Mouse (Mus musculus) heart, embryonic 16.5 days (tissue): ENCODE data around the gene Tmem198. TPM values are rescaled to one million over a fixed set of nuclear protein-coding genes. Genes with fewer than 3 reads are reported as not detected.

Source experiments
- ATAC-seq: fragments of 200-750 bp; cut with Nextera tagmentation; replicated peaks from 2 replicates; pipeline ENCODE4 v1.8.0; 2017; ENCODE audit warnings: moderate number of reproducible peaks; ENCODE audit not compliant: insufficient read depth, low FRiP score; ENCODE audit errors: extremely low read depth
- H3K27ac ChIP-seq: fragments of 300-500 bp; sonication (generic); 2 replicates; pipeline ENCODE4 v1.5.1; 2014; ENCODE audit warnings: mild to moderate bottlenecking, low read length, control low read depth, moderate library complexity
- H3K27me3 ChIP-seq: fragments of 300-500 bp; sonication (generic); 2 replicates; pipeline ENCODE4 v1.6.1; 2014; ENCODE audit warnings: low read length, mixed read lengths; ENCODE audit not compliant: control insufficient read depth, insufficient read depth
- H3K36me3 ChIP-seq: fragments of 300-500 bp; sonication (generic); 2 replicates; pipeline ENCODE4 v1.6.1; 2014; ENCODE audit not compliant: control insufficient read depth, insufficient read depth
- H3K4me1 ChIP-seq: fragments of 300-500 bp; sonication (generic); 2 replicates; pipeline ENCODE4 v1.6.1; 2014; ENCODE audit warnings: low read length, mixed read lengths; ENCODE audit not compliant: control insufficient read depth, insufficient read depth
- H3K4me2 ChIP-seq: fragments of 300-500 bp; sonication (generic); 2 replicates; pipeline ENCODE4 v1.6.1; 2014; ENCODE audit warnings: low read depth, mild to moderate bottlenecking, control low read depth, low read length
- H3K4me3 ChIP-seq: fragments of 300-500 bp; sonication (generic); 2 replicates; pipeline ENCODE4 v1.5.1; 2014; ENCODE audit warnings: mild to moderate bottlenecking, control low read depth, low read length
- H3K9ac ChIP-seq: fragments of 300-500 bp; sonication (generic); 2 replicates; pipeline ENCODE4 v1.6.1; 2014; ENCODE audit warnings: low read length, control low read depth
- H3K9me3 ChIP-seq: fragments of 300-500 bp; sonication (generic); replicated peaks from 2 replicates; pipeline ENCODE4 v1.6.1; 2016; ENCODE audit warnings: low read length; ENCODE audit not compliant: control insufficient read depth
- WGBS: fragments of 180-500 bp; shearing (Covaris S2); extraction: QIAGEN DNeasy Blood & Tissue Kit; methylation state at CpG from one replicate; pipeline ENCODE4 v1.1.7; 2014; 5-methylcytosine and 5-hydroxymethylcytosine counted together
- polyA plus RNA-seq: library from polyadenylated mRNA; unstranded; fragments of >200 nt; fragmentation: Nextera tagmentation; extraction: Ambion mirVana; gene quantifications from 2 replicates; pipeline ENCODE4 v1.2.1, GENCODE M21; 2015

The Tmem198 gene
- polyA plus RNA-seq, 1 experiment from 2014 or later: 0.60 TPM

DNA sequence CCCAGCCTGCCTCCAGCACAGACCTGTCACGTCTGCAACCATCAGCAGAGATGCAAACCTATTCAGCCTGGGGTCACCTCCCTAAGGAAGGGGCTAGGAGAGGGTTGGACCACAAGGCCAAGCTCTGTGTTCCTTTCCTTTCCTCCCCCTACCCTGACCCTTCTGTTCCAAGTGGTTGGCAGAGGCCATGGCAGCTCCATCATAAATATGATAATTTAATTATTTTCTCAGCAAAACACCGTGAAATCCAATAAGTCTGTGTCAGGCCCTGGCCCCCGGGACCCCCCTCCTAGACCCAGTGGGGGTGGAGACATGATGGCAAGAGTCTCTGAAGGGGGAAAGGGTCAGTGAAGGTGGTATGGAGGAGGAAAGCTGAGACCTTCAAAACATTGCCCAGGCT lies 35.1 kb upstream of the Tmem198 start:
- 63% methylated on average over 3 of the region's 3 CpGs for WGBS
- Histone ChIP-seq H3K9me3 (no peaks in the 10 kb centered on the region), H3K4me2 (no peak overlapping the region), H3K36me3 (peaks cover 5% of the 10 kb centered on the region), H3K4me1 (peaks cover 38% of the 10 kb centered on the region), H3K4me3 (no peak overlapping the region), H3K9ac (no peak overlapping the region), H3K27me3 (peaks cover 39% of the 10 kb centered on the region), H3K27ac (no peak overlapping the region)
- no peak for ATAC-seq

DNA sequence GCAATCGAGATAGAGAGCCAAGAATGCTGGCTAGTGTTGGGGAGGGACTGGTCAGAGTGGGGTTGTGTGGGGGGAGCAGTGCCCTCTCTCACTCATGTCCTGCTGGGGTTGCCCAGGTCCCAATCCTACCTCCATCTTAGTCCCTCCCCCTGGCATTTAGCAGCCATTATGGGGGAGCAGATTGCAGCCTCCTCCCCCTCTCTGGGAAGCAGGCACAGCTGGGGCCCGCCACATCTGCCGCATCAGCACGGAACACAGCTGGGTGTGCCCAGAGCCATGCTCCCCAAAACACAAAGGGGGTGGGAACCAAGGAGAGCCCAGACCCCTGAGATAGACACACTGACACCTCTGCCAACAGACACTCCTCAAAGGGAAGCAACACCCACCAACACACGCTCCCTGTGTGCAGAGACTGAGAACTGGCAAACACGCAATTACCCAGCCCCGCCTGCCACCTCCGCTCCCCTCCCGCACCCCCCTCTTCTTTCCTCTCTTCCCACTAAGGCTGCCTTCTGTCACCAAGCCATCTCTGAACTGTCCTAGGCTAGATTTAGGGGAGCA lies 34.1 kb upstream of the Tmem198 start:
- H3K9me3 ChIP-seq: no peaks in the 10 kb centered on the region
- ATAC-seq: no peak
- H3K4me3 ChIP-seq: no peak overlapping the region
- peaks cover 5% of the 10 kb centered on the region for H3K36me3 ChIP-seq
- H3K4me2 ChIP-seq: peak overlapping the region; percentile 64
- H3K9ac ChIP-seq: no peak overlapping the region; the same call in 1 of the 2 replicates
- H3K27ac ChIP-seq: no peak overlapping the region
- H3K27me3 ChIP-seq: peaks cover 48% of the 10 kb centered on the region
- WGBS: 6% methylated on average over 9 of the region's 9 CpGs
- peaks cover 43% of the 10 kb centered on the region for H3K4me1 ChIP-seq

DNA sequence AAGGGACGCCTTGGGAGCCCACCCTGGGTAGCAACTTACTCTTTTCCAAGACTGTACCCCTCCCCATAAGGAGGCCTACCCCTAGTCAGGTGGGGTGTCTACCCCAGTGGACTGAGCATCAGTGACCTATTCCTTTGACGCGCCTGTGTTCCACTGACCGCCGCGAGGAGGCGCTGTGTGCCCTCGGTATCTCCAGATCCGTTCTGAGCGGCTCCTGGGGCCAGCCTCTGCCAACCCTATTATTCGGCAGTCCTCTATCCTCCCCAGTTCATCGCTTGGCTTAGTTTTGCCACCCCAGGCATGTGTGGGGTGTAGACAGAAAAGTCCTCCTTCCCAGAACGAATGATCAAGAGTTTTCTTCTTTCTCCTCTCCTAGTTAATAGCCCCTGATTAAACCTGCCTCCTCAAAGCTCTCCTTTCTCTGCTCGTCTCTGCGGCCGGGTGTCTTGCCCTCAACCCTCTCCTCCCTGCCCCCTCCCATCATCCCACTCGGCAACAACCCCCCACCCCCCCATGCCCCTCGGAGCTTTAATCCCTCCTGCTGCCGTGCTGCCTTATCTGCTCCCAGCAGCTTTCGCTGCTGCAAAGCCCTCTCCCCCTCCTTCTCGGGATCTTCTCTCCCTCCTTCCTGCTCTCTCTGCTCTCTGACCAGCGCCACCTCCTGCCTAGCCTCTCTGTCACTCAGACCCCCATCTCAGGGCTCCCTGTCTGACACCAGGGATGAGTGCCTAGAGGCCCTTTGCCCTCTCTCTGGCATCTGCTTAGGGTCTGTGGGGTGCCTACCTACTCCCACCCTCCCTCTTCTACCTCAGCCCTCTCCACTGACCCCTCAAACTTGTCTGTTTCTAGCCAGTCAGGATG lies 33.4 kb upstream of the Tmem198 start:
- peak overlapping the region; percentile 46 for H3K9ac ChIP-seq

DNA sequence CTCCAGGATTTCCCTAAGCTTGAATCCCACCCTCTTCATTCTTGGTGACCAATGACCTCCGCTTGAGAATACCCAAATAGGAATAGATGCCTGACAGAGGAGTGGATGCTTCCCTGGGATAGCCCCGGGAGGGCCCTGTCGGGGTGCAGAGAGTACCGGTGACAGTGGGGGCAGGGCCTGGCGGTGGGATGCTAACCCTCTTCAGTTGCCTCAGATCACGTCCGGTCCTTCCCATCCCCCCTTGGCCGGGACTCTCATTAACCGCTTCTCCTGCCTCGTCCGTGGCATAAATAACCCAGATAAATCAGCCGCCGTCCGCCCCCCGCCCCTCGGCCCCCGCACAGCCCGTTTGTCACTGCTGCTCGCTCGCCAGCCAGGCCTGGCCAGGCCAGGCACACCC lies 32.7 kb upstream of the Tmem198 start:
- WGBS: 7% methylated on average over 20 of the region's 20 CpGs
- no peaks in the 10 kb centered on the region; the same call in 1 of the 2 replicates for H3K36me3 ChIP-seq
- H3K27me3 ChIP-seq: peaks cover 61% of the 10 kb centered on the region
- H3K4me1 ChIP-seq: peaks cover 51% of the 10 kb centered on the region
- H3K27ac ChIP-seq: no peak overlapping the region
- peak overlapping the region; percentile 46; the same call in 1 of the 2 replicates for H3K9ac ChIP-seq
- H3K9me3 ChIP-seq: no peaks in the 10 kb centered on the region
- H3K4me3 ChIP-seq: no peak overlapping the region
- H3K4me2 ChIP-seq: peak overlapping the region; percentile 64
- 0 out of 2 replicates have a peak, but pooled peaks have one; percentile 3 for ATAC-seq

More for the DNA sequence above, 33.4 kb upstream of the Tmem198 start:
- Histone ChIP-seq H3K4me1 (peaks cover 51% of the 10 kb centered on the region), H3K4me2 (peak overlapping the region; percentile 64), H3K4me3 (peak overlapping the region; percentile 27), H3K27me3 (peaks cover 55% of the 10 kb centered on the region), H3K9me3 (no peaks in the 10 kb centered on the region), H3K27ac (no peak overlapping the region), H3K36me3 (no peaks in the 10 kb centered on the region; the same call in 1 of the 2 replicates)
- WGBS: under 1% methylated on average over 21 of the region's 22 CpGs
- peak; percentile 43 for ATAC-seq

DNA sequence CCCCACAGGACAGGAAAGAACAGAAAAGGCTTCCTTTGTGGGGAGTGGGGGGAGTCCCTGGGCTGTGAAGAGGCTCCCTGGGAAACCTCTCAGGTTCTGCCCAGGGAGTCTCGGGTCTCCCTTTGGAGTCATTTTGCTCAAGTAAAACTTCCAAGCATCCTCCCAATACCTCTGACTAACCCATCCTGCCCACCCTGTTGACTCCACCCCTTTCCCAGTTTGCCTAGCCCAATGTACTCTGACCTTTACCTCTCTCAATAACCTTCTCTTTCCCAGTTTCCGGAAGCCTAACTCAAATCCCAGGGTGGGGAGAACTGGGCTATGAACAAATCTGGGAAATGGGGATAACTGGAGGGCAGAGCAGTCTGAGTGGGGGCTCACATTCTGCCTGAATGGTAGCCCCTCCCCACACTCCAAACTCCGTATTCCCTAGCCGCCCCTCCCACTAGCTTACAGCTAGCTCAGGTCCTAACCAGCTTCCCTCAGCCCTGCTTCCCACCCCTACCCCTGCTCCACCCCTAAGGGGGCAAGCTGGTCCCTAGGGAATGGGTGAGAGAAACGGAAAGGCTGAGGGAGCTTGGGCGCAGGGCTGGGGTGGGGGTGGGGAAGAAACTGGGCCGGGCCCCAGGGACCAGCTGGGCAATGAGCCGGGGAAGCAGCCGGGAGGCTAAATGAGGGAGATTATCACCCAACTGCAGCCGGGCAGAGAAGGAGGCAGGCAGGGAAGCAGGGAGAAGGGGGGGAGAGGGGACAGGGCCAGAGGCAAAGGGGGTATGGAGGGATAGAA lies 31.9 kb upstream of the Tmem198 start:
- no peak overlapping the region for H3K9ac ChIP-seq
- peaks cover 51% of the 10 kb centered on the region for H3K4me1 ChIP-seq
- WGBS: 12% methylated on average over 10 of the region's 10 CpGs
- H3K4me3 ChIP-seq: no peak overlapping the region
- ATAC-seq: no peak
- no peak overlapping the region for H3K27ac ChIP-seq
- no peaks in the 10 kb centered on the region; the same call in 1 of the 2 replicates for H3K36me3 ChIP-seq
- H3K27me3 ChIP-seq: peaks cover 69% of the 10 kb centered on the region
- no peaks in the 10 kb centered on the region for H3K9me3 ChIP-seq
- H3K4me2 ChIP-seq: peak overlapping the region; percentile 41; the same call in 1 of the 2 replicates

DNA sequence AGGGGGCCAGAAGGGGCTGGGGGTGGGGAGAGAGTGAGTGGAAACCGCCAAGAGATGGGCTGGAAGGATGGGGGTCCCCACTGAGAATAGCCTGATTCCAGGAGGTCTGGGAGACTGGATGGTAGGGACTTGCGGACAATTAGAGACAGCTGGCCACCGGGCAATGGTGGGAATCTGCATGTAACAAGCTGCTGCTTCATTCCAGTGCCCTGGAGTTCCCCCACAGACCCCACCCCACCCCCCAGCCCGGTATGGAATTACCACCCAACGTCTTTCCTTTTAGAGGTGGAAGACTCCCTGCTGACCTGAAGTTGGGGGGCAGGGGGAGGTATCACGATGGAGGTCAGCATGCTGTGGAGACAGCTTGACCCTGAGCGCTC lies 31.3 kb upstream of the Tmem198 start:
- Histone ChIP-seq H3K27me3 (peaks cover 75% of the 10 kb centered on the region), H3K4me2 (no peak overlapping the region), H3K36me3 (no peaks in the 10 kb centered on the region), H3K4me1 (peaks cover 51% of the 10 kb centered on the region), H3K9me3 (no peaks in the 10 kb centered on the region), H3K9ac (no peak overlapping the region; the same call in 1 of the 2 replicates), H3K27ac (no peak overlapping the region), H3K4me3 (no peak overlapping the region)
- 2% methylated on average over 7 of the region's 7 CpGs for WGBS
- no peak for ATAC-seq

DNA sequence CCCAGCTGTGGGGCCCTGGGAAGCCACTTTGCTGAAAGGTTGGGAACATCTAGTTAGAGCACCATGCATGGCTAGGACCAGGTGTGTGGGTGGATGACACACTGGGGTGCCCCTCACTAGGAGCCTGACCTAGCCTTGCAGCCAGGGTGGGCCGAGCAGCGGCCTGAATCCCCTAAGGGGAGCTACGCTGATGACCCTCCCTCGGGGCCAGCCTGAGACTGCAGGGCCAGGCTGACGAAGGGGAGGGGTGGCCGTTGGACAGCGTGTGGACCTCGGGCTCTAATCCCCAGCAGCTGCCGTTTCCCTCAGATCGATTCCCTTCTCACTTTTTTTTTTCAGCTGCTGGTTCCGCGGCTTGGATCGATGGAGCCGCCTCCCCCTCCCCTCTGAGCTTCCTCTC lies 30.4 kb upstream of the Tmem198 start:
- no peaks in the 10 kb centered on the region for H3K9me3 ChIP-seq
- WGBS: 6% methylated on average over 13 of the region's 14 CpGs
- H3K4me3 ChIP-seq: no peak overlapping the region
- peaks cover 51% of the 10 kb centered on the region for H3K4me1 ChIP-seq
- no peak overlapping the region for H3K9ac ChIP-seq
- ATAC-seq: no peak
- H3K27me3 ChIP-seq: peaks cover 82% of the 10 kb centered on the region
- H3K4me2 ChIP-seq: no peak overlapping the region
- H3K27ac ChIP-seq: no peak overlapping the region
- H3K36me3 ChIP-seq: no peaks in the 10 kb centered on the region

DNA sequence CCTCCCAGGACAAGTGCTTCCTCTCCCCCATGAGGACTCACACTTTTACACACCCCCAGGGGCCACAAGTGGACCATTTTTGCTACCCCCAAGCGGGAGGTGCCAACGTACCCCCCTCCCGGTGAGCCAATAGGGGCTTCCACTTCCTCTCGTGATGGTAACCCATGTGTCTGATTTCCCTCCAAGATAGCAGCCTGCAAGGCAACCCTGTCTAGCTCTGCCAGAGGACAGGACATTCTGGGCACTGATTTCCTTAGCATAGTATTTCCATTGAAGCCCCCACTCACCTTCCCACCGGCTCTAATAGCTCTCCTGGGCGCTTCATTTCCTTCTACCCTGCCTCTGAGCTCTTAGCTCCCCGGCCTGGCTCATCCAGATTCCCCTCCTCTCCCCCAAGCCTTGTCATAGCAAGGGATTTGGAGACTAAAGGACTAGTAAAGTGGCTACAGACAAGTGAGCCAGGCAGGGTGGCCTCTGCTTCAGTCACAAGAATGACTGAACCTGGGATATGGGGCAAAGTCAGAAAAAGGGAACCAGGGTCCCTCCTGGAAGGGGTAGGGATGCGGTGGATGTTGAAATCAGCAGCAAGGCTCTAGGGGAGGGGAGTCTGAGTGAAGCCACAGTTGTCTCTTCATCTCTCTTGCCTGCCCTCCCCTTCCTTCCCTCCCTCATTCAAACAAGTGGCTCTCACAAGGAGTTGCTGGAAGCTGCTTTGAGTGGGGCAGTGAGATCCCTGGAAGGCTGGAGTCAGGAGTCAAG lies 29.8 kb upstream of the Tmem198 start:
- 16% methylated on average over 8 of the region's 8 CpGs for WGBS
- H3K27me3 ChIP-seq: peaks cover 84% of the 10 kb centered on the region
- no peak overlapping the region for H3K4me2 ChIP-seq
- H3K4me1 ChIP-seq: peaks cover 51% of the 10 kb centered on the region
- ATAC-seq: no peak
- H3K36me3 ChIP-seq: no peaks in the 10 kb centered on the region
- H3K27ac ChIP-seq: no peak overlapping the region
- H3K4me3 ChIP-seq: no peak overlapping the region; the same call in 1 of the 2 replicates
- H3K9ac ChIP-seq: no peak overlapping the region
- no peaks in the 10 kb centered on the region for H3K9me3 ChIP-seq
